Mouse (Mus musculus) C2C12 (cell line): ENCODE results near the gene Sparc.

ENCODE experiments used
- CEBPB ChIP-seq: IDR thresholded peaks from one replicate; pipeline ENCODE4 v1.6.1; 2011; ENCODE audit warnings: low read depth, mild to moderate bottlenecking, control low read depth, moderate library complexity
- CTCF ChIP-seq: IDR thresholded peaks from one replicate; pipeline ENCODE4 v1.5.1; 2011; ENCODE audit not compliant: control insufficient read depth, insufficient read depth, insufficient read length
- FOSL1 ChIP-seq: IDR thresholded peaks from one replicate; pipeline ENCODE4 v1.8.0; 2011; ENCODE audit warnings: mild to moderate bottlenecking, low read length; ENCODE audit not compliant: poor library complexity, insufficient read depth, severe bottlenecking
- MAX ChIP-seq: IDR thresholded peaks from one replicate; pipeline ENCODE4 v1.6.1; 2011; ENCODE audit warnings: mild to moderate bottlenecking, control low read depth
- MYOD1 ChIP-seq: IDR thresholded peaks from one replicate; pipeline ENCODE4 v1.6.1; 2011; ENCODE audit warnings: low read depth; ENCODE audit not compliant: control insufficient read depth, insufficient read length
- MYOG ChIP-seq: IDR thresholded peaks from one replicate; pipeline ENCODE4 v1.6.1; 2011; ENCODE audit not compliant: control insufficient read depth, insufficient read length; ENCODE audit errors: extremely low read depth
- USF1 ChIP-seq: IDR thresholded peaks from one replicate; pipeline ENCODE4 v1.6.1; 2011; ENCODE audit warnings: low read depth, mild to moderate bottlenecking, control low read depth, moderate library complexity

DNA sequence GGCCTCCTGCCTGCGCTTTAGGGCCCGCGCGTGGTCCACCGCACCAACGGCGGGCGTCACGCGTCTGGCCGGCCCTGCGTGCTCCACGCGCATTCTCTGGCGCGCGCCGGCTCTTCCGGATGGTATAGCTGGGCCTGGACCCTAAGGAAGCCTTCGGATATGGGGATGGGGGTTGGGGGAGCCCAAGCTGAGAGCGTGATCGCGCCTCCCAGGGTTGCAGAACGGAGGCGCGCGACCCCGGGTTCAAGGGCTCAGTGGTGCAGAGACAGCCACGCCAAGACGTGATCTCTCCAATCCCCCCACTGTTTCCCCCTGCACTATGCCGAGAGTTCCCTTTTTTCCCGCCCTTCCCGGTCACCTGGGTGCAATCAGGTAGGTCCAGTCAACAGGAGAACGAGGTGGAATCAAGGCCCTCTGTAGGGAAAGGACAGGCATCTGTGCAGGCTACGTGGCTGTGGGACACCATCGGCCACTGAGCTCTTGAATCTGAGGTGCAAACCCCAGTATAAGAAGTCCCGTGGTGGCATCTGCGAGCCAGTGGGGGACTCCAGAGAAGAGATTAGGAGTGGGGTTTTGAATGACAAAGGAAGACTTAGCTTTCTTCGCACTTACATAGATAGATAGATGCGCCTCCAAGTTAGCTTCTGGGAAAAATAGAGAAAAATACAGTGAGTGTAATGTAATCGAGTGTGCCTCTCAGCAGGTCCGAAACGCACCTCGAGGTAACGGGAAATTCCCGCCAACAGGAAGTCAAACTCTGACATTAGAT lies 47.1 kb upstream of the Sparc start:
- TF ChIP-seq CTCF (no peak), CEBPB (no peak), MAX (no peak), FOSL1 (no peak), USF1 (no peak), MYOD1 (no peak), MYOG (no peak)
